Mouse (Mus musculus) gastrocnemius, postnatal 25 days (tissue): ENCODE data around the gene Olfr331. TPM values are rescaled to one million over a fixed set of nuclear protein-coding genes. Genes with fewer than 3 reads are reported as not detected.
"Not testable (repeated sequence)": the region's sequence is repeated elsewhere in the genome, so short reads cannot be mapped to it uniquely, and the experiment has no call there.

Source experiments
- DNase-seq: peaks from one replicate; pipeline ENCODE4 v3.0.0; 2022
- long read RNA-seq, 2 experiments: library from polyadenylated mRNA; stranded (forward); transcript quantifications; one replicate each; pipeline ENCODE4 v2.0.0; 2021
- total RNA-seq, 2 experiments: library from RNA; stranded (reverse); gene quantifications; 1 replicate in 1 of 2; 2 replicates in 1 of 2; pipeline ENCODE4 v1.2.3; 2021

Gene Olfr331
- total RNA-seq, result not detected
- long read RNA-seq, experiment 1, result 0 reads
- long read RNA-seq, experiment 2, result 0 reads

GRCm38 (mm10) chr11:58502472-58502871, at the start of gene Olfr331:
Gene Olfr331 (minus strand): TSS chr11:58502572.
- not testable (repeated sequence) for DNase-seq

GRCm38 (mm10) chr11:58546322-58546721, 44.0 kb upstream of the Olfr331 start, which contains the start of gene Olfr329-ps:
Gene Olfr329-ps (minus strand): TSS chr11:58546422.
- DNase-seq, result no peak

DNA sequence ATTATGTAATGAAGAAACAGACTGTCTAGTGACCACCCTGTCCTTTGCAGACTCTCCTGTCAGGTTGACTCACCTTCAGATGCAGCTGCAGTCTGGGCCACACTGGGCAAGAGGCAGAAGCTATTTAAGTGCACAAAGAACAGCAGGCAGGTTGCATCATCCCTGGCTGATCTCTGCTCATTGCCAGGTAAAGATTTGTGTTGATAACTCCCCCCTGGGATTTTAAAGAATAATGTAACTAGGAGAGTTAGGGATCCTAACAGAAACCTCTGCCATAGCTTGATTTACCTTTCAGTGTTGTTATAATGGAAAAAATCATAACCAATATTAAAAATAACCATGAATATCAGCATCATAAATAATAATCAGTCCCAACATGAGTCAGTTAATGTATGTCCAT, 32.4 kb upstream of the Olfr331 start, which contains the start of gene Olfr330:
Gene Olfr330 (minus strand): TSS at position 101 of the 400 bp plus-strand sequence.
- not testable (repeated sequence) for DNase-seq

DNA sequence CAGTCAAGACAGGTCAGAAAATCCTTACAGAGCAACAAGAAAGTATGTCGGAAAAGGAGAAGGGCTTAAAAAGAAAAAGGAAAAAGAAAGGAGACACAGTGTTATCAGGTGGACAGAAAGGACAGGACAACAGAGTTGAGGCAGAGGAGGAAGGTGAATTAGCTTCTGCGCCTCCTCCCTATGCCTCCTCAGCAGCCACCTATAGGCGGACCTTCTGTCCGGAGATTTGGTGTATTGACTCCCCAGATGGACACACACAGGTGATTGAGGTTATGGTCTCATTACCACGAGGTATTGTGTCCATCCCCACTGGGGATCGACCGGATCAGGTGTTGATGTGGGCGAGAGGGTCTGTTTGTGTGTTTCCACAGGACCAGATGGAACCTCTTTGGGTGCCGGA, 17.4 kb upstream of the Olfr331 start:
- peak; percentile 14 for DNase-seq

DNA sequence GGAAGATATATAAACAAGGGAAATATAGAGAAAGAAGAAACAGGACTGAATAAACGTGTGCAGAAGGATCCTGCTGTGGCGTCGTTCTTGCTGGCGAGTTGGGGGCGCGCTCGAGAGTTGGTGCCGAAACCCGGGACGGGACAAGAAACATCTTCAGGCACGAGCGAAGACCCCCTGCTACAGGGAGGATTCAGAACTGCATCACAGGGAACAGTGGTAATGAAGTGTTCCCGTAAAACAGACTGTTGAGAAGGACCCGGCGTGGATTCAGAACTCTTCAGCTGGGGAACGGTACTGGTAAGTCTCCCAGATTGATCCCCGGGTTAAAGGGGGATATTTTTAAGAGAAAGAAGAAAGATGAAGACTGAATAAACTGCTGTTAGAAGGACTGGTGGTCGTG, 16.5 kb upstream of the Olfr331 start:
- peak; percentile 74 for DNase-seq

- not testable (repeated sequence) for DNase-seq
Observed at GRCm38 (mm10) chr11:58509058-58509457, 6.7 kb upstream of the Olfr331 start.

- DNase-seq, result no peak
Observed at GRCm38 (mm10) chr11:58499290-58499689, 3.1 kb downstream of the Olfr331 start.

GRCm38 (mm10) chr11:58498761-58499160, 3.6 kb downstream of the Olfr331 start:
- no peak for DNase-seq

DNA sequence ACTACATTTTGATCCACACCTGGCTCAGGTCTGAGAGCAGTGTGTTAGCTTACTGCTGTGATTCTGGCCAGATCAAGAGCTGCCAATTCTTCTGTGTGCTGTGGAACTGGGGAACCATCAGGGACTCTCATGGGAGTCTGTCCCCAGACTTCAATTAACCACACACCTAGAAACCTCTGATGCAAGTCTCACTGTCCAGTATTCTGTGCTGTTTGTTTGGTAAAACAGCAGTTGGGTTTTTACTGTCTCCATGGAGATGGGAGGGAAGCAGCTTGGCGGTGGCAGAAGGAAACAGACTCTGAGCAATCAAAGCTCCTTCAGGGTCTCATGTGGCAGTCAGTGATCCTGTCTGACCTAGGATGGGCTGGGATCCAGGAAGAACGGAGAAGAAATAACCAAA, 9.9 kb downstream of the Olfr331 start, which contains the start of gene Olfr332:
Gene Olfr332 (minus strand): TSS at position 101 of the 400 bp plus-strand sequence.
- DNase-seq, result no peak

- DNase-seq, result no peak
Observed at GRCm38 (mm10) chr11:58462170-58462569, 40.2 kb downstream of the Olfr331 start, which contains the start of gene Olfr30. Gene Olfr30 (minus strand): TSS chr11:58462270.

DNA sequence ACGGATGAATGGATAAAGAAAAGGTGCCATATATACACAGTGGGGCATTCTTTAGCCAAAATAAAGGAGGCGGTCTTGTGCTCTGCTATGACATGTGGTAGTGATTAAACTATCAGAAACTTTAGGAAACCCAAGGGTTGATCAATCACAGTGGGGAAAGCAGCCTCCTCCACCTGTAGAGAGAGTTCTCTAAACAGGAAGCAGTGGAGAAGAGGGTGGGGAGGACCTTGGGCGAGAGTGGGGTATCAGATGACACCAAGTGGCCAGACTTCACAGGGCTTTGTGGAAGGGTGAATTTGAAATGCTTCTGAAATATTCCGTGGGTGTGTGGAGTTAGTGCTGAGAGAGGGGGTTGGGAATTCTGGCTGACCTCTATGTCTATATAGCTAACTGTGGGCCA, 48.8 kb downstream of the Olfr331 start:
- DNase-seq, result no peak

DNA sequence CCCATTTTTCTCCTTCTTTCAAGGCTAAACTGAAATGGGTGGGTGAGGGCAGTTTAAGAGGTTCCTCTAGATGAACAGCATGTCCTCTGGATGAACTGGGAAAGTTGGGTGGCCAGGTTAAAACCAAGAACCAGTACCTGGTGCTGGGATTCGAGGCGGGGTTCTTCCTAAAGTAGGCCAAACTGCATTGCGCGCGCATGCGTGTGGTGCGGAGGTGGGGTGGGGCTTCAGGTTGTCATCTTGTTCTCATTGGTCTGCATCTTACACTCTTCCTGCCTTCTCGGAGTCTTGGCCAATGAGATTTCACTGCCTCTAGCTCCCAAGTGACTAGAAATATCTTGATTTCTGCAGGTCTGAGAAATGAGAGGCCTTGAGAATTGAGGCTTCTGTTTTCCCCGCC, 49.6 kb downstream of the Olfr331 start, which contains the start of gene Lypd9:
Gene Lypd9 (minus strand): TSS at position 165 of the 400 bp plus-strand sequence.
- DNase-seq, result no peak

Other genes with a start within 250 kb of the Olfr331 start
- not detected for gene 4930438A08Rik, start 227.8 kb downstream of the Olfr331 start, total RNA-seq
- 1 to 10 TPM; 2.7 to 4.3 TPM for gene Zfp692, start 195.5 kb downstream of the Olfr331 start, total RNA-seq
- 10 to 100 TPM; 37.7 to 40.6 TPM for gene Zfp672, start 172.2 kb downstream of the Olfr331 start, total RNA-seq
- gene Sh3bp5l, start 171.8 kb downstream of the Olfr331 start, total RNA-seq, result 10 to 100 TPM; 22.8 to 27.5 TPM
- not detected for gene Lypd8, start 123.5 kb downstream of the Olfr331 start, total RNA-seq
- not detected for gene 1810065E05Rik, start 81.5 kb downstream of the Olfr331 start, total RNA-seq
- not detected for gene Gm12253, start 70.0 kb downstream of the Olfr331 start, total RNA-seq
- gene Lypd9, start 49.6 kb downstream of the Olfr331 start, total RNA-seq, result not detected
- not detected for gene Olfr30, start 40.3 kb downstream of the Olfr331 start, total RNA-seq
- gene Olfr332, start 10.0 kb downstream of the Olfr331 start, total RNA-seq, result not detected
- gene Olfr330, start 32.3 kb upstream of the Olfr331 start, total RNA-seq, result not detected
- not detected for gene Olfr329-ps, start 43.9 kb upstream of the Olfr331 start, total RNA-seq
- under 1 TPM in 1 of 2 experiments, not detected in 1; 0.10 TPM for gene Olfr328, start 53.1 kb upstream of the Olfr331 start, total RNA-seq
- not detected for gene Olfr224, start 68.0 kb upstream of the Olfr331 start, total RNA-seq
- gene Olfr325, start 75.2 kb upstream of the Olfr331 start, total RNA-seq, result not detected
- not detected for gene Olfr324, start 92.5 kb upstream of the Olfr331 start, total RNA-seq
- gene 2210407C18Rik, start 113.5 kb upstream of the Olfr331 start, total RNA-seq, result not detected
- not detected for gene Olfr323, start 127.9 kb upstream of the Olfr331 start, total RNA-seq
- gene Trim58, start 137.9 kb upstream of the Olfr331 start, total RNA-seq, result not detected
- gene Olfr322, start 156.2 kb upstream of the Olfr331 start, total RNA-seq, result not detected
- gene Olfr320, start 178.5 kb upstream of the Olfr331 start, total RNA-seq, result not detected
- not detected for gene Olfr319, start 196.6 kb upstream of the Olfr331 start, total RNA-seq
- not detected for gene Olfr318, start 221.4 kb upstream of the Olfr331 start, total RNA-seq
- not detected for gene Olfr317, start 236.6 kb upstream of the Olfr331 start, total RNA-seq